Mouse (Mus musculus): ENCODE measurements at regions not wholly inside any gene's neighbourhood (a gene's known extent, or its start where the extent isn't known, plus 50 kb on each side); places are given as distances from the start of the nearest gene placed in this dataset.
A peak's percentile ranks its signal among the peaks of the same experiment; 100 is the strongest.

DNA sequence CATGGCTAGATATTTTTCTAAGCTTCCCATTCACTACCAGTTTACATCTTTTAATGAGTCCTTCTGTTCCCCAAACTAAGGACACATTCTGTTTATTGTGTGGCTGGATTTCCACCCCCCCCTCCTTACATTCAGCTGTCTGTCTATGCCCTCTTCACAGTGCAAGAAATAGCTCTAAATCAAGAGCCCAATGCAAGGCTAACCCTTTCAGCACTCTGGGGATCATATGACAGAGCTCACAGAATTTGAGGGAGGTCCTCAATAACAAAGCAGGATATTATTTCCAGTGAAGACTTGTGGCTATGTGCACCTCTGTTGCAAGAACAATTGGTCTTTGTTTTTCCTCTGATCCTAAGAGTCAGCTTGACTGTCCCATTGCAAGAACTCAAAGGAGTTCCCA lies 874.1 kb upstream of the Gje1 start:
- no peak for DNase-seq

DNA sequence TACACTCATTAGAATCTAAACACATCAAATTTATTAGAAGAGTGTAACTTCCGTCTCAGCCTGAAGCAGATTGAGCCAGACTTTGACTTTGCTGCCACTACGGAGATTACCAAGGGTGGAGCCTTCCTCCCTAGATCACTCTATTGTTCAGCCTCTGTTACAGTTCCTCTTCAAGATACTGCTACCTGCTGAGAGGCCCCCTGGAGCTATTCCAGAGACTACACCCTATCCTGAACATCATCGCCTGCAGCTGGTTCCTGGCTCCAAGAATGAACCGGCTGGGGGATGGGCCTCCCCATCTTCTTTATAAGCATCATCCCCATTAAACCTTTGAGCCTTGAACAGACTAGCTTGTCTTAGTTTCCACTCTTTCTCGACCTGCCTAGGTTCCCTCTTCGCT lies 868.1 kb upstream of the Gje1 start:
- peak; percentile 16 to 57 for DNase-seq

DNA sequence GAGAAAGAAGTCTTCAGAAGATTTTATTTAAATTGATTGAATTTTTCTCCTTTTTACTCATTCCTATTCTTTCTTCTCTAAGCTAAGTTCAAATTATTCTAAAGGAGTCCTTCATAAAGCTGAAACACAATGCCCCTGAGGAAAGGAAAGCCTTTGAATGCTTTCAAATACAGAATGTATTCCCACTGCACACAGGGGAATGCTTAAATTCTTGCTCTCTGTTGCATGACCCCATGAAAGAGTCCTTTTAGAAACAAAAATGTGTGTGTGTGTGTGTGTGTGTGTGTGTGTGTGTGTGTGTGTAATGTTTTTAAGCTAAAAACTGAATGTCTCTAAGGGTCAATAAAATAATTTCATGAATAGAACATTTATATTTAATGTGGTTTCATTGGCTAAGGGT lies 846.1 kb upstream of the Gje1 start:
- no peak for DNase-seq

DNA sequence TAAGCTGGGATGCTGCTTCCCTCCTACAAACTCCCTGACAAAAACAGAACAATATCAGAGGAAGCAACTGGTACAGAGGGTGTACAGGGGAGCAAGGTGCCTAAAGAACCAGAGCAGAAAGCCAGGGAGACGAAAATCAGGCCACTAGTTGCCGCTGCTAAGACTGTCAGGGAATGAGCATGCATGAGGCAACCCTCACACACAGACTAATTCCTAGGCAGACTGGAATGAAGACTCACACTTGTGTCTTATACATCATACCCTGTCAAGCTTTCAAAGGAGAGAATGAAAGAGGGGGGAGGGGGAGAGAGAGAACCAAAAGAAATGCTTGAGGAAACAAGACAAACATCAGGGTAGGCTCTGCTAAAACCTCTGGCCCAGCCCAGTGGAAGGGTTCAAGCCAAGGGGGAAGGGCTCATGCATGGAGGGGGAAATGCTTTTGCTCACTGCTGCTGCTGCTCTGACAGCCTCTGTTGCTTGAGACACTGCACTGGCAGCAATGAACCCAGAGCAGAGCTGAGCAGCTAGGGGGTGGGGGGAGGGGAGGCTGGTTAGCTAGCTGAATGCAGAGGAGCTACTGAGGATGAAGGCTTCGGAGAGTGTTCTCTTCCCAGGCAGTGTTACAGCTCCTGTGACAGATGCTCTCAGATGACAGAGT lies 835.5 kb upstream of the Gje1 start:
- DNase-seq: no peak

DNA sequence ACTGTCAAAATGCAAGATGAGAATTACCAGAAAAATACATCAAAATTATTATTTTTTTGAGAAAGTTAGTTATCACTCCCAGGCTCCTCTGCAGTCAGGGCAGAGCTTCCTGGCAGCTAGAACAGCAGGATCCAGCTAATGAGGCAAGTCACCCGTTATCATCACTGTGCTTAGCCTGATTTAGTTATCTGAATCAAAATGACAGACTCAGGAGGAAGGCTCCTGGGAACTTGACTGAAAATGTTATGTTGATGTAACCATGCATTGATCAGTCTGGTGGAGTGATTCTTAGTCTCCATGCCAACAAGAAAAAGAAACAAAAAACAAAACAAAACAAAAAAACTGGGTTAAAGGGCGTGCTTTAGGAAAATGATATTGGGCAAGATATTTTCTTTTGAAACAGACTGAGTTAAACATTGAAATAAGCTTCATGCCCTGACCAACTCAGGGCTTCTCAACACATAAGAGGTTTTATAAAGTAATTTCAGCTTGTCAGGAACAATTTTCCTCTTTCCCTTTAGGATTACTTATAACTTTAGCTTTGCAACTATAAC lies 823.9 kb upstream of the Gje1 start:
- peak in 1 of 2 experiments; percentile 1 for DNase-seq

DNA sequence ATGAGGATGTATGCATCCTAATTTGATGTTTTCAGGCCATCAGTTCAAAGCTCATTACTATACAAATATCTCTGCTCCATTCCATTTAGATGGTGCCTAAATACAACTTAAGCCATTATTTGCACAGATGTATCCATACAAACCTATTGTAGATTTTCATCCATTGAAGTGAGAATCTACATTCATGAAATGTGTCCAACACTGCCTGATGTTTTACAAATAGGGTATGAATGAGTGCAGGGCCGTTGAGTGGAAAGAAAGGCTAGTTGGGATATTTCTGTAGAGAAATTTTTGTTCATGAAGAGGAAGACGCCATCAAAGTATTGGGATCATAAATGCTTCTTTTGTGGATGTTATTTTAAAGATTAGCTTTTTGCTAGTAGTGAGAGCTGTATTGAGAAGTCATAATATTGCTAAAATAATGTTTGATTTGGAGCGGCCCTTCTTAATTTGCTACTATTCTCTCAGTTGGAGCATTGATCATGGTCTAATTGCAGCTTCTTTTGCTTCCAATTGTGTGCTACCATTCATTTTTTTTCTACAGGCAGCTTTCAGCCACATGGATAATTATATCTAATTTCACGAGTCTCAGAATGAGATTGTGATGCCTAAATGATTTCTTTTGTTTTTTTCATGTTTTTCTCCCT lies 822.9 kb upstream of the Gje1 start:
- DNase-seq: no peak

DNA sequence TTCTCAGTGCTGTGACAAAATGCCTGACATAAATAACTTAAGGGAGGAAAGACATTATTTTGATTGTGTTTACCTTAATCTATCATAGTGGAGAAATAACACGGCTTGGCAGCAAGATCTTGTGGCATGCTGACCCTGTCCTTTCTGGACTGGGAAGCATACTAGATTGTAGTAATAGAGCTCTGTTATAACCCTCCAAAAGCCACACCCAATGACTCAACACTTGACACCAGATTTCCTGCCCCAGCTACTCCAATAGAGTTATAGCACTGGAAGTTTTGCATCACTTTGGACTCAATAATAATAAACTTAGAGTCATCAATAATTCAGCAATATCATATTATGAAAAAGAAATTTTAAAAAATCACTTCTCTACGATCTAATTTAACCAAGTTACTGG lies 818.0 kb upstream of the Gje1 start:
- peak in 1 of 2 experiments; percentile 4 for DNase-seq

DNA sequence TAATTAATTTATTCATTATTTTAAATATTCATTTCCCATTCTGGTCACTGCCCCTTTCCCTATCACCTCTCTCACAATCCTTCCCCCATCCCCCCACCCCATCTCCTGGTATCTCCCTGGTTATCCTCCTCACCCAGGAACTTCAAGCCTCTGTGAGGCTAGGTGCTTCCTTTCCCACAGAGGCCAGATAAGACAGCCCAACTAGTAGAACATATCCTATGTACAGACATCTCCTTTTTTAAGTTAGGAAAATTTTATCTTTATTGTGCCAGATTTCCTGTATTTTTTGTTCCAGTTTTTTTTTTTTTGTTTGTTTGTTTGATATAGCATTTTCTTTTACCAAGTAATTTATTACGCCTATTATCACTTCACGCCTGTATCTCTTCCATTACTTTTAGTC lies 769.4 kb upstream of the Gje1 start:
- DNase-seq: no peak

DNA sequence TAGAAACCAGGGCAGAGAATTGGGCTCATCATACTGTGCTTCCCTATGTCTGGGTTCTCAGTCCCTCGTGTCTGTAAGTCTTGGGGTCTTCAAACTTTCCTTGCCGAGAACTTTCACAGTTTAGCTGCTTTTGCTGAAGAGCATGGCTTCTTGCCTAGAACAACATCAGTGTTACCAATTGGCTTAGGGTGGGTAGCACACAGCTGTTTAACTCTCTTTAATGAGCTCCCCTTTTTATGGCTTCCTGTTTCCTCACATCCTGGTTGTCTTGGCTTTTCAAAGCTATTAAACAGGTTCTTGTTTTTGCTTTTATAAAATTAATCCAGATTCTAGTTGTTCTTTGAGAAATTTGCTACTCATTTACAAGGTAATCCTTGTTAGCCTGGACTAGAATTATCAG lies 725.3 kb upstream of the Gje1 start:
- DNase-seq: peak; percentile 7 to 21

DNA sequence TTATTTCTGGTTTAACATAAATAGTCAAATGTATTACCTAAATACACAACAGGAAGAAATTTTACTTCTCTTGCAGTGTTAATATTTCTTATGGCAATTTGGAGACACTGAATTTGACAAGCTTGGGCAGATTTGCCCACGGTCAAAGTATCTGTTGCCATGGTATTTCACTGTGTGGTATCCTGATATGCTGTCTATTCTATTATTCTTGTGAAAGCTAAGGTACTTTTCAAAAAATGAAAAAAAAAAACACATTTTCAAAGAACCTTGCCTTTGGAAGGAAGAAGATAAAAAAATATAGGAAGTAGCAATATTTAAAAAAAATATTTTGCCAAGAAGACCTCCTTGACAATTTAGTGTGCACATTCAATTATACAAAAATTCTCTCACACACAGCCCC lies 723.2 kb upstream of the Gje1 start:
- DNase-seq: no peak

DNA sequence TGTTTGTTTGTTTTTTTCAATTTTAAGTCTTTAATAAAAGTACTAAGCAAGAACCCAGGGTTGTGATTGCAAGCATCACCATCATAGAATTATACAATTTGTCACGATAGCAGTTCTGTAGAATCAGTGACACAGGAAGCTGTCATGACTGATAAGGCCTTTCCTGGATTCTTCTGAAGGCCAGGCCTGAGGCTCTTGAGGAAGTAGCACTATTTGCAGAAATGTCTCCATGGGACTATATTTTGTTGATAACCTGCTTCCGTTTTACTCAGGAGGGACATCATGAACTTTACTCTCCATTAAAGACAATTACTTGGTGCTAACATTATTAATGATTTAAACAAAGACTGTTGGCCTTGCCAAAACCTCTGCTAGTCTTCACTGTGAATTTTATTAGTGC lies 708.7 kb upstream of the Gje1 start:
- peak; percentile 1 to 34 for DNase-seq

DNA sequence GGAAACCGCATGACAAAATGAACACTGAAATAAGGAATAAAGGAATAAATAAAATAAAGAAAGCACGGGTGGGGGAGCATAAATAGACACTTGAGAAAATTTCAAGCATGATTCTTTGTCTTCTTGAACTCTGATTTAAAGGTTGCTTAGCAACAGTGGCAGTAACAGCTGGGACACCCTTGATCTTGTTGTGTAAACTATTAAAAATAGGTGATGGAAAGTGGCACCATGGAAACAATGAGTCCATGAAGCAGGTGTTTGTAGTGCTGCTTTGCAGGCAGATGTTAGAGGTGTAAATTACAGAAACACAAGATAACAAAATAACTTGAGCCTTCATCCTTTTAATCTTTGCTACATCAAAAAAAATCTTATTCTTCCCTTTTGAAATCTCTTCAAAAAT lies 688.2 kb upstream of the Gje1 start:
- no peak for DNase-seq

DNA sequence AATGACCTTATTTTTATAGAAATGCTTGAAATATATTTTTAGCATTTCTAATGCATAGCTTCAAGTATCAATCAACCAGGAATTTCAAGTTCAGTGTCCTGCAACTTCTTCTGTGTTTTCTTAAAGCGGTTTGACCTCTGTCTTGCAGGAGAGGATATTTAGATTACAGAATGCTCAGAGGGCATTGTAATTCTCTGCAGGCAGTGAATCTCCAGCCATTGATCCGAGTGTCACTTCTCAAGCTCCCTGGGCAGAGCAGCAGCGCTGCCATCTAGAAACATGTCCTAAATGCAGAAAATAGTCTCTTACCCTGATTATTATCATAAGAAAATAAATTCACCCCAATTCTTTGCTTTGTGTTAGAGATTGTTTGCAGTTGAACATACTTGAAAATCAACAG lies 687.7 kb upstream of the Gje1 start:
- DNase-seq: no peak

DNA sequence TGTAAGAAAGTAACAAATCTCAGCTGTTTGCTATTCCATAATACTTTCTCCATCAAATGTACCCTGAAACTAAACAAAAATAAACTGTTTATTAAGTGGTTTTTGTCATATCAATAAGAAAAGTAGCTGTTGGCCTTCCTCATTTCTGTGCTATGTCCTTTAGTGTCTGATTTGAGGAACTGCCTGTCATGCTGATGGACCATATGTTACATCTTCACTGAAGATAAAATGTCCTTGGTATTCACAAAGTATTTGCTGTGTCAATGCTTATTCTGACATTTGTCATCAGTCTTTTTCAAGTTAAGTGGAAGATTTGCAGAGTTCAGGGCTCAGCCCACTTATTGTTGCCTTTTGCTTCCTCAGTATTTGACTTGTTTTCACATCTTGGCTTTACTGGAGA lies 682.0 kb upstream of the Gje1 start:
- DNase-seq: no peak

DNA sequence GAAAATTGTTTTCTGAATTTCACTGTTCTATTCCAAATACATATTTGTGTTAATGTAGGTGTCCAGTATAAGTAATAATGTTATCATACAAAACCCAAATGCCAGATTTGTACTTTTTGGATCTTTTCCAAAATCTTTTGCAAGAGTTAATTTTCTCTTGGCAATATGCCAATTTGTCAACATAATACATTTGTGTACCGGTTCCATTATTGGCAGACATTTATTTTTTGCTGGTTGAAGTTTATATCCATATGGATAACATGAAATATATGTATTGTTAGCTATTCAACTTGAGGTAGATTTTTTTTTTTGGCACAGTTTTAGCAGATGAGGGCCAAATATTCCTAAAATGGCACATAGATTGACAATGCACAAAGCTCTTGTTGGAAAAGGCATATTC lies 679.1 kb upstream of the Gje1 start:
- DNase-seq: no peak

DNA sequence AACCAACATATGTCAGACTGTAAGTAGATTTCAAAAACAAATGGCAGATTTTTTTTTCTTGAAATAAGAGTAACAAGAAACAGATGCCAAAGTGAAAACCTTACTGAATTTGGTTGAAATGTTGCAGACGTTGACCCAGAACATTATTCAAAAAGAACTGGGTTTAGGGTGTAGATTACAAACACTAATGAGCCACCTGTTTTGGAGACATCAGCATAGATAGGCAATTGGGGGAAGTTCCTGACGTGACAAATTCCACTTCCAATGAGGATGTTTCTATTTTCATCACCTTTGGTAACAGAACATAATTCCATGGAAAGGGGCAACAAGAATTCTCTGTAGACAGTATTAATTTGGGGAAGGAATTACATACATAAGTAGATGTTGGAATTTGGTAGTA lies 677.3 kb upstream of the Gje1 start:
- no peak for DNase-seq

DNA sequence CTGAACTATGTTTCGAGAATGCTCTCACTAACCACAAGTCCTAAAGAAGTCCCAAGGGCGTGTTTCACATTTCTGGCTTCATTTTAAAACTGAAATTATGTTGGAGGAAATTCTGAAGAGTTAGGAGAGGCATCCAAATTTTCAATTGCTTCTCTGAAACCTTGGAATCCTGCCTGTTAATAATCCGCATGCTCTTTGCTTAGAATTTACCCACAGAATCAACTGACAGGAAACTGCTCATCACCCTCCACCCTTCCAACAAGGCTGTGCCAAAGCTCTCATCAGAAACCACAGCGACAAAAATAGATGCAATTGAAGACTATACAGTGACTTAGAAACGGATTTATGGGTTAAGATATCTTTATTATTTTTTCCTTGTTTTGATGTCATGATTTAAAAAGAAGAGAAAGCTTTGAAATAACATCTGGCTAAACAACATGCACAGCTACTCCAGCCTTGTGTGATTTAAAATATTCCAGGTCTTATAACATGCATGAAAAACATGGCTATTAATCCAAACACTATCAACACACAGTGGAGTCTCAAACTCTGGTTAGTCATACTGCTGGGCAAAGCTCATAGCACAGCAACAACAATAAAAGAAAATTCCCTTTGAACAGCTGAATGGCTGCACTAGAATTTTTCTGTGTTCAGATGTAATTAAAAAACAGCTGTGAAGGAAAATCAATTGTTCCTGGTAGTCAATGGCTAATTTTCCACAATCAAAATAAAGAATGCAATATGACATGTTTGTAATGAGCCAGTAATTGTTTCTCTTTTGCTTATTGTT lies 674.2 kb upstream of the Gje1 start:
- DNase-seq: peak; percentile 35 to 55

DNA sequence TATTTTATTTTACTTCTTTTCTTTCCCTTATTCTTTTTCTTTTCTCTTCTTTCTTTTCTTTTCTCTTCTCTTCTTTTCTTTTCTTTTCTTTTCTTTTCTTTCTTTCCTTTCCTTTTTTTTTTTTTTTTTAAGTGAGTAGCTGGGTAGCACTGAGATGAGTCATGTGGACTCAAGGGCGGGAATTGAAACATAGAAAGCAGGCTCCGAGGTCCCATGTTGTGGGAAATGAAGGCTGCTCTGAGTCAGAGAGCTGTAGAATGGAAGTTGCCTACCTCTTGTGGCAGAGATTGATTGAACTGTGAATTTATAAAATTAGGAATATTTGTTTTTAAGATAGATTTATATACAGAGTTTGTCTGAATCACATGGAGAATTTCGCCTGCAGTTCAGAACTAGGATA lies 655.6 kb upstream of the Gje1 start:
- DNase-seq: no peak

All from heart, adult 18-20 months (tissue).